Mouse (Mus musculus): ENCODE measurements around the gene Vav3. TPM values are rescaled to one million over a fixed set of nuclear protein-coding genes. Genes with fewer than 3 reads are reported as not detected.

Vav3 gene
- total RNA-seq, 2 experiments from 2014 or later: 12.3 to 18.7 TPM

DNA sequence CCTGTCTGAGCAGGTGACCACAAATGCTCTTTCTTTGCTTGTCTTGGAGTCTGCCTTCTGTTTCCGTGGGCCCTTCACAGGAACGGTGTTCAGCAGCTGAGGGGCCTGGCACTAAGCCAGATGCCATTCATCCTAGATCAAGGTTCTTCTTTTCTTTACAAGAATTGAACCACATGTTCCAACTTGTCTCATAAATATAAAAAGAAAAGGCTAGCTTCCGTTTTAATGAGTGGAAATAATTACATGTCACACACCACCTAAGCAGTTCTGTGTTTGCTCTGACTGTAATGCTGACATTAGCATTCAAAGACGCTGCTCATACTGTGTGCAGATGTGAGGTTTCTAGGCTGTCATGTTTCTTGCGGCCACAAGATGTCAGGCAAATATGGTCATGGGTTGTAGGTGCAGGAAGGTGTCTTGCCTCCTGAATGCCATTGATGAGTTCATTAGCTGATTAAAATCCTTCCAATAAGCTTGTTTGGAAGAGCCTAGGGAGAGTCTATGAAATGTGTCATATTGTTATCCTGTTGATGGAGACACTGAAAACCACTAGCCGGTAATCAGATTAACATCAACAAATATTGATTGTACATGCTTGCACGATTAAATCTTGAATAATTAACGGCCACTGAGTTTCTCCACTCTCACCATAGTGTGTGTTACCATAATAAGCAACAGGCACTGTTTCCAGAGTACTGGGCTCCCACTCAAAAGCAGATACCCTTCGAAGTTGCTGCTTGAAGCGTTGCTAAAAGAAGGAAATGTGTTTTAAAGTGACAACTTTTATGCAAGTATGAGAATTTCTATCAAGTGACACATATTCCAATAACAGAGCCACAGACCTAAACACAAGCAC lies 392.1 kb downstream of the Vav3 start:
- no peak overlapping the region for H3K4me3 ChIP-seq
- no peak overlapping the region for H3K27ac ChIP-seq
- peak; percentile 84 for TF ChIP-seq CTCF (conservative IDR thresholded peaks at IDR 0.05)
- peak in 1 of 2 experiments; percentile 25 for DNase-seq (ENCODE audit: low spot score in 2 of 2)

Other genes starting within 250 kb of the Vav3 start
- gene Slc25a24, start 217.5 kb upstream of the Vav3 start, total RNA-seq (2021): 1 to 10 TPM; 3.3 to 4.0 TPM

Data from layer of hippocampus, adult 2 months (tissue).